Mouse (Mus musculus): ENCODE measurements around the gene BC048562.

Gene BC048562

GRCm38 (mm10) chr9:108451170-108451493 lies 14.8 kb downstream of the BC048562 start:
- no peak for DNase-seq (ENCODE audit: low spot score)

- peak; percentile 26 for DNase-seq (ENCODE audit: low spot score)
Observed at GRCm38 (mm10) chr9:108451519-108452160, 15.4 kb downstream of the BC048562 start.

- DNase-seq (ENCODE audit: low spot score): peak; percentile 98
Observed at GRCm38 (mm10) chr9:108452291-108452906, 16.1 kb downstream of the BC048562 start.

GRCm38 (mm10) chr9:108452911-108453310 lies 16.6 kb downstream of the BC048562 start:
- no peak for DNase-seq (ENCODE audit: low spot score)

GRCm38 (mm10) chr9:108453458-108453857 lies 17.2 kb downstream of the BC048562 start:
- no peak for DNase-seq (ENCODE audit: low spot score)

- no peak for DNase-seq (ENCODE audit: low spot score)
Observed at GRCm38 (mm10) chr9:108454429-108454828, 18.1 kb downstream of the BC048562 start.

- DNase-seq (ENCODE audit: low spot score): no peak
Observed at GRCm38 (mm10) chr9:108455747-108456571, 19.7 kb downstream of the BC048562 start.

- no peak for DNase-seq (ENCODE audit: low spot score)
Observed at GRCm38 (mm10) chr9:108456953-108457352, 20.7 kb downstream of the BC048562 start.

GRCm38 (mm10) chr9:108459939-108460318 lies 23.6 kb downstream of the BC048562 start:
- DNase-seq (ENCODE audit: low spot score): no peak

GRCm38 (mm10) chr9:108460319-108461178 lies 24.3 kb downstream of the BC048562 start, which contains the start of gene Ccdc71:
Gene Ccdc71, plus strand, starts transcription at chr9:108460527.
- peak; percentile 89 for DNase-seq (ENCODE audit: low spot score)

GRCm38 (mm10) chr9:108461181-108461631 lies 24.9 kb downstream of the BC048562 start, which contains the start of gene Klhdc8b:
Gene Klhdc8b, minus strand, starts transcription at chr9:108461581.
- peak; percentile 27 for DNase-seq (ENCODE audit: low spot score)

- no peak for DNase-seq (ENCODE audit: low spot score)
Observed at GRCm38 (mm10) chr9:108461675-108462074, 25.4 kb downstream of the BC048562 start.

- DNase-seq (ENCODE audit: low spot score): no peak
Observed at GRCm38 (mm10) chr9:108462192-108462591, 25.9 kb downstream of the BC048562 start.

GRCm38 (mm10) chr9:108463713-108464112 lies 27.4 kb downstream of the BC048562 start:
- DNase-seq (ENCODE audit: low spot score): no peak

GRCm38 (mm10) chr9:108466219-108466618 lies 29.9 kb downstream of the BC048562 start:
- DNase-seq (ENCODE audit: low spot score): no peak

GRCm38 (mm10) chr9:108469430-108469829 lies 33.1 kb downstream of the BC048562 start:
- DNase-seq (ENCODE audit: low spot score): no peak

GRCm38 (mm10) chr9:108469845-108470244 lies 33.6 kb downstream of the BC048562 start:
- DNase-seq (ENCODE audit: low spot score): no peak

GRCm38 (mm10) chr9:108474528-108474927 lies 38.2 kb downstream of the BC048562 start:
- DNase-seq (ENCODE audit: low spot score): no peak

- DNase-seq (ENCODE audit: low spot score): peak; percentile 89
Observed at GRCm38 (mm10) chr9:108478638-108479156, 42.4 kb downstream of the BC048562 start.

- no peak for DNase-seq (ENCODE audit: low spot score)
Observed at GRCm38 (mm10) chr9:108479241-108479640, 43.0 kb downstream of the BC048562 start.

GRCm38 (mm10) chr9:108479721-108480351 lies 43.6 kb downstream of the BC048562 start, which contains the start of gene Lamb2:
Gene Lamb2, plus strand, starts transcription at chr9:108479736.
- DNase-seq (ENCODE audit: low spot score): peak; percentile 93
